Mouse (Mus musculus) limb, embryonic 11.5 days (tissue): ENCODE results near the gene Cacnb3. TPM values are rescaled to one million over a fixed set of nuclear protein-coding genes. Genes with fewer than 3 reads are reported as not detected.
A peak's percentile ranks its signal among the peaks of the same experiment; 100 is the strongest.
"Not testable (repeated sequence)": the region's sequence is repeated elsewhere in the genome, so short reads cannot be mapped to it uniquely, and the experiment has no call there.

ENCODE experiments used
- ATAC-seq: fragments of 200-750 bp; cut with Nextera tagmentation; 2 replicates; pipeline ENCODE4 v1.8.0; 2017; ENCODE audit warnings: low read depth; ENCODE audit not compliant: insufficient number of reproducible peaks, low FRiP score, low TSS enrichment
- DNase-seq: peaks from one replicate; pipeline ENCODE4 v3.0.0-alpha.2; 2015; ENCODE audit warnings: low spot score
- H3K27ac ChIP-seq: fragments of 300-500 bp; sonication (generic); replicated peaks from 2 replicates; pipeline ENCODE4 v1.5.1; 2014; ENCODE audit warnings: low read depth, mild to moderate bottlenecking, low read length
- H3K27me3 ChIP-seq: fragments of 300-500 bp; sonication (generic); 2 replicates; pipeline ENCODE4 v1.6.1; 2014; ENCODE audit warnings: mild to moderate bottlenecking, low read length, mixed read lengths; ENCODE audit not compliant: control insufficient read depth, insufficient read depth
- H3K36me3 ChIP-seq: fragments of 300-500 bp; sonication (generic); 2 replicates; pipeline ENCODE4 v1.6.1; 2014; ENCODE audit warnings: mild to moderate bottlenecking, low read length, moderate library complexity, mixed read lengths; ENCODE audit not compliant: control insufficient read depth, insufficient read depth
- H3K4me1 ChIP-seq: fragments of 300-500 bp; sonication (generic); 2 replicates; pipeline ENCODE4 v1.6.1; 2014; ENCODE audit warnings: low read length, mixed read lengths; ENCODE audit not compliant: control insufficient read depth, insufficient read depth
- H3K4me2 ChIP-seq: fragments of 300-500 bp; sonication (generic); 2 replicates; pipeline ENCODE4 v1.6.1; 2014; ENCODE audit warnings: low read depth, mild to moderate bottlenecking, moderate library complexity; ENCODE audit not compliant: severe bottlenecking
- H3K4me3 ChIP-seq: fragments of 300-500 bp; sonication (generic); 2 replicates; pipeline ENCODE4 v1.5.1; 2014; ENCODE audit warnings: low read depth, low read length
- H3K9ac ChIP-seq: fragments of 300-500 bp; sonication (generic); 2 replicates; pipeline ENCODE4 v1.6.1; 2014; ENCODE audit warnings: mild to moderate bottlenecking, low read length
- H3K9me3 ChIP-seq: fragments of 300-500 bp; sonication (generic); 2 replicates; pipeline ENCODE4 v1.6.1; 2016; ENCODE audit warnings: low read length; ENCODE audit not compliant: control insufficient read depth
- WGBS: fragments of 180-500 bp; shearing (Covaris S2); extraction: QIAGEN DNeasy Blood & Tissue Kit; methylation state at CpG from one replicate; pipeline ENCODE4 v1.1.7; 2014; 5-methylcytosine and 5-hydroxymethylcytosine counted together
- polyA plus RNA-seq: library from polyadenylated mRNA; unstranded; fragments of >200 nt; fragmentation: Nextera tagmentation; extraction: Ambion mirVana; gene quantifications from 2 replicates; pipeline ENCODE4 v1.2.1, GENCODE M21; 2014

The Cacnb3 gene
- 23.4 and 25.1 TPM in 2 replicates for polyA plus RNA-seq

DNA sequence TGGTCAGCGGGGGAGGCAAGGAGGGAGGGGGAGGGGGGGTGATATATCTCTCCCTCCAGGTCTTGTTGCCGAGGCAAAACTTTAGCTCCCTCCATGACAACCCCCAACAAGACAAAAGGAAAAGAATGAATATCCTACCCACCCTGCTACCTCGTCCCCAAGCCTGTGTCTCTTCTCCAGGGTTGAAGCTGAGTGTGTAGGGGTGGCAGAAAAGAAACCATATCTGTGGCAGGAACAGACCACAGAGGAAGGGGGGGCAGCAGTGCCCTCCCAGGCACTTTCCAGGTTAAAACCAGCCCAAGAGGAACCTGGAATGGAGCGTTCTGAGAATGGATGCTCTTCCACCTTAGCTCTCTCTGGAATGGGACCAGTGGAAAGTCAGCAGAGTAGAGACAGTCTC lies at the start of gene Cacnb3:
Gene Cacnb3, plus strand, starts transcription at position 301 of the 400 bp plus-strand sequence.
- 44% methylated on average over 4 of the region's 4 CpGs for WGBS
- no peaks in the 10 kb centered on the region for H3K9me3 ChIP-seq
- H3K4me3 ChIP-seq: peak within 1 kb of the TSS; percentile 43; the same call in 1 of the 2 replicates
- peak within 1 kb of the TSS; percentile 99 for H3K4me2 ChIP-seq
- no peak for DNase-seq
- ATAC-seq: no peak
- peaks cover 40% of the 10 kb centered on the region for H3K27me3 ChIP-seq
- H3K4me1 ChIP-seq: peaks cover 32% of the 10 kb centered on the region
- peak within 1 kb of the TSS; percentile 56; the same call in 1 of the 2 replicates for H3K9ac ChIP-seq
- no peak within 1 kb of the TSS for H3K27ac ChIP-seq
- H3K36me3 ChIP-seq: no peaks in the 10 kb centered on the region

DNA sequence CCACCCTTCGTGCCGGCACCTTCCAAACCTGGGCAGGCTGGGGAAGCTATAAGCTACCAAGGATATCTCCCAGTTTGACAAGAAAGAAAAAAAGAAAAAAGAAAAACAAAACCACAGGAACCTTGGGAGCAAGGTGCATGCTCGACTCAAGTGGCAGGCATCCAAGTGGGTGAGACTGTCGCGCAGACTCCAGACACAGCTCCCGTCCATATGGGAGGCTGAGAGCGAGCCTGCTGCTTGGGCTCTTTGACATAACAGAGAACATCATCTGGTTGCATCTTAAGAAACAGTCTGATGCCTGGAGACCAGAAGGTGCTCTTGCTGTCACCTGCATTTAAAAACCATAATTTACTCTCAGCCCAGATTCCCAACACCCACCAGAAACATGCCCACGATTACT lies 48.2 kb upstream of the Cacnb3 start:
- H3K9me3 ChIP-seq: no peaks in the 10 kb centered on the region
- H3K9ac ChIP-seq: no peak overlapping the region
- H3K4me2 ChIP-seq: no peak overlapping the region
- no peaks in the 10 kb centered on the region for H3K4me1 ChIP-seq
- H3K4me3 ChIP-seq: no peak overlapping the region
- no peaks in the 10 kb centered on the region for H3K36me3 ChIP-seq
- ATAC-seq (no peak), DNase-seq (no peak)
- WGBS: 85% methylated on average over 8 of the region's 8 CpGs
- H3K27me3 ChIP-seq: no peaks in the 10 kb centered on the region
- H3K27ac ChIP-seq: no peak overlapping the region

DNA sequence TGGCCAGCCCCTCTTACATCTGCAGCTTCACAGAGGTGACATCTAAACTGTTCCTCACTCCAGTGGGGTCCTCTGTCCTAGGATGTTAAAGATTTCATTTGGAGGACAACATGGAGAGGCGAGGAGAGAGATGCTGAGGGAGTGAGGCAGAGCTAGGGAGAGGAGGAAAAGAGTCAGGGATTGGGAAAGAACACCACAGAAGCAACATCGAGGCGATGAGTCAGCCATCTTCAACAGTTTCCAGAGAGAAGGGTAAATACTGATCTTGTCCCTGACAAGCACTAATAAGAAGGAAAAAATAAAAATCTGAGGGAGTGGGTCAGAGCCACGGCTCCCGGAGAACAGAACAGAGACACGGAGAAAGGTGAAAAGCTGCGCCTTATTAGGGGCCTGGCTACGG lies 47.6 kb upstream of the Cacnb3 start:
- Histone ChIP-seq H3K4me1 (no peaks in the 10 kb centered on the region), H3K9ac (no peak overlapping the region), H3K27me3 (no peaks in the 10 kb centered on the region), H3K4me3 (no peak overlapping the region), H3K4me2 (no peak overlapping the region), H3K27ac (no peak overlapping the region), H3K36me3 (0 out of 2 replicates have a peak, but pooled peaks cover 1% of the 10 kb centered on the region), H3K9me3 (no peaks in the 10 kb centered on the region)
- WGBS: 67% methylated on average over 8 of the region's 8 CpGs
- ATAC-seq: no peak
- no peak for DNase-seq

DNA sequence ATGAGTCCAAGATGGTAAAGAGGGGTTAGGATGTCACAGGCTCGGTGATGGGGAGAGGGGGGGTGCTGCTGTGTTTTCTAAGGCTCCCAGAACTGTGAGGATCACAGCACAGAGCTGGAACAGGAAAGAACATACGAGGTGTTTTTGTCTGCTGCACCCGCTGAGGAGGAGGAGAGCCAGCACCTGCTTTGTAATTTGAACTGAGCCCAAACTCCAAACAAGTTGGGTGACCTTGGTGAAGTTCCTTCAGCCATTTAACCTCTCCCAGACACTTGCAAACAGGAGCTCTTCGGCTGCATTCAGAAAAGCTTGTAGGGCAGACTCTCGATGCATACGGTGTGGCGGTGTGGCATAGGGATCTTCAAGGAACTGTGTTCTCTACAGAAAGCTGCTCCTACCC lies 45.2 kb upstream of the Cacnb3 start:
- Histone ChIP-seq H3K27me3 (no peaks in the 10 kb centered on the region), H3K9me3 (no peaks in the 10 kb centered on the region), H3K36me3 (0 out of 2 replicates have a peak, but pooled peaks cover 4% of the 10 kb centered on the region), H3K4me3 (no peak overlapping the region), H3K27ac (no peak overlapping the region), H3K9ac (no peak overlapping the region; the same call in 1 of the 2 replicates), H3K4me1 (no peaks in the 10 kb centered on the region), H3K4me2 (no peak overlapping the region)
- DNase-seq: no peak
- ATAC-seq: no peak
- WGBS: 40% methylated on average over 7 of the region's 7 CpGs

DNA sequence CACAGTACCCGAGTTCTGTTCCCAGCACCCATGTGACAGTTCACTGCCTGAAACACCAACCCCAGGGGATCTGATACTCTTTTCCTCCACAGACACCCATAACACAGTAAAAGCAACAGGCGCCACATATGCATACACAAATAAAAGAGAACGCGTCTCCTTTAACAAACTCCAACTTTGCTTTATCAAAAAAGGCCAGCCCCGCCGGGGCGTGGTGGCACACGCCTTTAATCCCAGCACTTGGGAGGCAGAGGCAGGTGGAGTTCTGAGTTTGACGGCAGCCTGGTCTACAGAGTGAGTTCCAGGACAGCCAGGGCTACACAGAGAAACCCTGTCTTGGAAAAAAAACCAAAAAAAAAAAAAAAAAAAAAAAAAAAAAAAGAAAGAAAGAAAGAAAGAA lies 44.5 kb upstream of the Cacnb3 start:
- not testable (repeated sequence) for H3K27ac ChIP-seq, H3K9me3 ChIP-seq, H3K36me3 ChIP-seq, H3K4me3 ChIP-seq, H3K4me2 ChIP-seq, H3K27me3 ChIP-seq, ATAC-seq, H3K9ac ChIP-seq, H3K4me1 ChIP-seq, DNase-seq
- 69% methylated on average over 9 of the region's 9 CpGs for WGBS

DNA sequence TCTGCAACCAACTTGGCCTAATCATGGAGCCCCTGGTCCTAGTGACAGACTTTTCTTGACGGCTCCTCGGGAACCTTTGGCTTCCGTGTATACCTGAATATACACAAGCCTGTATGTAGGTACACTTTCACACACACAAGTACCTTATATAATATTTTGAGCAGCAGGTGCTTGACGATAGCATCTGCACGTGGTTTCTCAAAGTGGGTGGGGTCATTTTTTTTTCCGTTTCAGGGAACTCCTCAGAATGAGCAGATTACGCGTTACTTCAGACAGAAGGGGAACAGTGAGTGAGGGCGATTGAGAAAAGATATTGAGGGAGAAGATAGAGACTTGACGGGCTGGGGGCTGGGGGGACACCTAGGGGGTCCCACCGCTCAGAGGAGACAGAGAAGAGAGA lies 42.9 kb upstream of the Cacnb3 start:
- H3K9ac ChIP-seq: no peak overlapping the region
- 93% methylated on average over 11 of the region's 11 CpGs for WGBS
- ATAC-seq: no peak

DNA sequence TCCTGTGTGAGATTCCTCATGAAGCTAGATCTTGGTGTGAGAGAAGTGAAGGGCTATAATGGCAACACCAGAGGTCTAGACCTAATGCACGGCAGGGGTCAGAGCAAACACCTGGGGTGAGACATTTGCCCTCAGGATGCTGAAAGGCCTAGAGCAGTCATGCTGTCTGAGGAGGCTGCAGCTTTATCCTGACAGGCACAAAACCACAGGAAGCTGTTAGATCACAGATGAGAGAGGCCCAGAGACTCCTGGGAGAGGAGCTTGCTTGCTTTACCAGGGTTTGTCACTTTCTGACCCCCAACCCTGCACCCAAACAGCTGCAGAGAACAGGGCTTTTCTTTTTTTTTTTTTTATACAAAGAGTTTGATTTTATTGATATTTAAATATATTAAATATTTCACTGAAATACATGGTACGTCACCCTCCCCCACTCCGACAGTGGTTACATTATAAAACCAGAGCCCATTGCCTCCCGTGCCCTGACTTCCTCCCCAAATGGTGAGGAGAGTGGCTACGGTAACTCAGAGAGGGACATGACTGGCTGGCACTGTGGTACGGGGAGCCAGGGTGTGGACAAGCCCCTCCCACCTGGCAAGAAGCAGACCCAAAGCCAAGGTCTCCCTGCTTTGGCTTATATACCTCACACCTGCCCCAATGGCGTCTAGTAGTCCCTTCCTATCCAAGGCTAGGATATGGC lies 40.9 kb upstream of the Cacnb3 start:
- no peak for DNase-seq

More for the DNA sequence above, 42.9 kb upstream of the Cacnb3 start:
- Histone ChIP-seq H3K9me3 (no peaks in the 10 kb centered on the region), H3K4me1 (no peaks in the 10 kb centered on the region), H3K36me3 (peaks cover 11% of the 10 kb centered on the region; the same call in 1 of the 2 replicates), H3K4me2 (no peak overlapping the region), H3K4me3 (no peak overlapping the region), H3K27me3 (no peaks in the 10 kb centered on the region), H3K27ac (no peak overlapping the region)
- no peak for DNase-seq

DNA sequence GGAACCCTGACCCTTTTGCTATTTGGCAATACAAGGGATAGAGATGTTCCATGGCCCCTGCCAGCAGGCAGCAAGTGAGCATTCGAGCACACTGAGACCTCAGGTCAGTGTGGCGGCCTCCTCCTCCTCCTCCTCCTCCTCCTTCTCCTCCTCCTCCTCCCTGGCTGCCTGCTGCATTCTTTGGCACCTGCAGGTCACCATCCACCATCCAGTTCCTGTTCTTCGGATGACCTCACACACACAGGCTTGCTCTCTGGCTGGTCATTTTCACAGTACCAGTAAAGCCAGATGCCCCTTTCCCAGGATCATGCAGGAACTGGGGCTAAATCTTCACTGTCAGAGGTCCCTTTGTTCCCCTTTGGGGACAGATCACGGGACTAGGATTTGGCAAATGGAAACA lies 39.2 kb upstream of the Cacnb3 start:
- no peak for DNase-seq

More for the DNA sequence above, 40.9 kb upstream of the Cacnb3 start:
- Histone ChIP-seq H3K9me3 (no peaks in the 10 kb centered on the region), H3K27me3 (no peaks in the 10 kb centered on the region), H3K4me2 (no peak overlapping the region), H3K36me3 (peaks cover 19% of the 10 kb centered on the region), H3K4me1 (no peaks in the 10 kb centered on the region), H3K27ac (no peak overlapping the region), H3K9ac (no peak overlapping the region), H3K4me3 (no peak overlapping the region)
- 52% methylated on average over 7 of the region's 7 CpGs for WGBS
- ATAC-seq: no peak

More for the DNA sequence above, 39.2 kb upstream of the Cacnb3 start:
- Histone ChIP-seq H3K36me3 (peaks cover 30% of the 10 kb centered on the region), H3K27me3 (no peaks in the 10 kb centered on the region), H3K4me3 (no peak overlapping the region), H3K9ac (no peak overlapping the region), H3K9me3 (no peaks in the 10 kb centered on the region), H3K4me2 (no peak overlapping the region), H3K27ac (no peak overlapping the region), H3K4me1 (no peaks in the 10 kb centered on the region)
- 75% methylated on average over 4 of the region's 4 CpGs for WGBS
- ATAC-seq: no peak
